Mouse (Mus musculus) hindbrain, embryonic 15.5 days (tissue): Measurements from ENCODE around the gene Otud7a. TPM values are rescaled to one million over a fixed set of nuclear protein-coding genes. Genes with fewer than 3 reads are reported as not detected.

ENCODE experiments used
- ATAC-seq: fragments of 200-750 bp; cut with Nextera tagmentation; 2 replicates; pipeline ENCODE4 v1.8.0; 2017; ENCODE audit warnings: low read depth, moderate number of reproducible peaks, moderate TSS enrichment; ENCODE audit not compliant: low FRiP score
- H3K27ac ChIP-seq: fragments of 300-500 bp; sonication (generic); replicated peaks from 2 replicates; pipeline ENCODE4 v1.5.1; 2015; ENCODE audit warnings: mild to moderate bottlenecking, inconsistent platforms
- H3K27me3 ChIP-seq: fragments of 300-500 bp; sonication (generic); 2 replicates; pipeline ENCODE4 v1.6.1; 2015; ENCODE audit warnings: control low read depth, inconsistent platforms
- H3K36me3 ChIP-seq: fragments of 300-500 bp; sonication (generic); 2 replicates; pipeline ENCODE4 v1.6.1; 2015; ENCODE audit warnings: control low read depth, inconsistent platforms
- H3K4me1 ChIP-seq: fragments of 300-500 bp; sonication (generic); replicated peaks from 2 replicates; pipeline ENCODE4 v1.6.1; 2015; ENCODE audit warnings: control low read depth, inconsistent platforms
- H3K4me2 ChIP-seq: fragments of 300-500 bp; sonication (generic); 2 replicates; pipeline ENCODE4 v1.6.1; 2015; ENCODE audit warnings: moderate library complexity, mild to moderate bottlenecking, inconsistent platforms
- H3K4me3 ChIP-seq: fragments of 300-500 bp; sonication (generic); 2 replicates; pipeline ENCODE4 v1.5.1; 2015; ENCODE audit warnings: mild to moderate bottlenecking, inconsistent platforms
- H3K9ac ChIP-seq: fragments of 300-500 bp; sonication (generic); 2 replicates; pipeline ENCODE4 v1.6.1; 2015; ENCODE audit warnings: inconsistent platforms
- H3K9me3 ChIP-seq: fragments of 300-500 bp; sonication (generic); 2 replicates; pipeline ENCODE4 v1.6.1; 2016; ENCODE audit warnings: control low read depth, inconsistent platforms
- WGBS: fragments of 180-500 bp; shearing (Covaris S2); methylation state at CpG from one replicate; pipeline ENCODE4 v1.1.7; 2015; 5-methylcytosine and 5-hydroxymethylcytosine counted together
- polyA plus RNA-seq: library from polyadenylated mRNA; unstranded; fragments of >200 nt; fragmentation: Nextera tagmentation; extraction: Ambion mirVana; gene quantifications from 2 replicates; pipeline ENCODE4 v1.2.1, GENCODE M21; 2015

Gene Otud7a
- polyA plus RNA-seq, 1 experiment from 2014 or later, result 6.0 TPM

DNA sequence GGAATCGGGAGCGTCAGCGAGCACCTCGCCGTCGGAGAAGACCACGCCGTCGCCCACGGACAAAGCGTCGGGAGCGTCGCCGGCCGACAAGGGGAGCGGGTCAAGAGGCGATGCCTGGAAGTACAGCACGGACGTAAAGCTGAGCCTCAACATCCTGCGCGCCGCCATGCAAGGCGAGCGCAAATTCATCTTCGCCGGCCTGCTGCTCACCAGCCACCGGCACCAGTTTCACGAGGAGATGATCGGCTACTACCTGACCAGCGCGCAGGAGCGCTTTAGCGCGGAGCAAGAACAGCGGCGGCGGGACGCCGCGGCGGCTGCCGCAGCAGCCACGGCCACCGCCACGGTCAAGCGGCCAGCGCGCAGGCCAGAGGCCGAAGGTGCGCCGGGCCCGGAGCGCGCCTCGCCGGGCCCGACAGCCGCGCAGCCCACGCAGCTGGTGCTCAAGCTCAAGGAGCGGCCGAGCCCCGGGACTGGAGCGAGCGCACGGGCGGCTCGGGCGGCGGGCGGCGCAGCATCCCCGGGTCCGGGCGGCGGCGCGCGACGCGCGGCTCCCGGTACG, 313.2 kb downstream of the Otud7a start:
- Histone ChIP-seq H3K4me3 (peak overlapping the region; percentile 44), H3K27ac (no peak overlapping the region), H3K4me1 (peaks cover 45% of the 10 kb centered on the region), H3K9ac (peak overlapping the region; percentile 38), H3K9me3 (no peaks in the 10 kb centered on the region), H3K36me3 (no peaks in the 10 kb centered on the region), H3K4me2 (peak overlapping the region; percentile 69), H3K27me3 (peaks cover 57% of the 10 kb centered on the region)
- ATAC-seq, result no peak
- WGBS, result under 1% methylated on average over 81 of the region's 85 CpGs

DNA sequence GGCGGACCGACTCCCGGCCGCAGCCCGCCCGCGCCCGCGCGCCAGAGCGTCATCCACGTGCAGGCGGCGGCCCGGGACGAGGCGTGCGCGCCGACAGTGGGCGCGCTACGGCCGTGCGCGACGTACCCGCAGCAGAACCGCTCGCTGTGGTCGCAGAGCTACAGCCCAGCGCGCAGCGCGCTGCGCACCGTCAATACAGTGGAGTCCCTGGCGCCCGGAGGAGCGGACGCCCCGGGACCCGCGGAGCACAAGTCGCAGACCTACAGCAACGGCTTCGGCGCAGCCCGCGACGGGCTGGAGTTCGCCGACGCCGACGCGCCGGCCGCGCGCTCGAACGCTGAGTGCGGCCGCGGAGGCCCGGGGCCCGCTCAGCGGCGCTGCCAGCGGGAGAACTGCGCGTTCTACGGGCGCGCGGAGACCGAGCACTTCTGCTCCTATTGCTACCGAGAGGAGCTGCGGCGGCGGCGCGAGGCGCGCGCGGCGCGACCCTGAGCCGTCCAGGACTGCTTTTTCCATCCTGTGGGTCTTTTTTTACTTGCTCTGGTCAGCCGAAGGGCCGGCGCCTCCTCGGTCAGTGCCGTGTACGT, 313.8 kb downstream of the Otud7a start:
- no peaks in the 10 kb centered on the region for H3K9me3 ChIP-seq
- no peak overlapping the region; the same call in 1 of the 2 replicates for H3K27ac ChIP-seq
- H3K4me1 ChIP-seq, result peaks cover 43% of the 10 kb centered on the region
- WGBS, result under 1% methylated on average over 87 of the region's 97 CpGs
- peak overlapping the region; percentile 69 for H3K4me2 ChIP-seq
- peak; percentile 80 for ATAC-seq
- H3K27me3 ChIP-seq, result peaks cover 57% of the 10 kb centered on the region
- peak overlapping the region; percentile 38 for H3K9ac ChIP-seq
- H3K4me3 ChIP-seq, result peak overlapping the region; percentile 44
- no peaks in the 10 kb centered on the region for H3K36me3 ChIP-seq

DNA sequence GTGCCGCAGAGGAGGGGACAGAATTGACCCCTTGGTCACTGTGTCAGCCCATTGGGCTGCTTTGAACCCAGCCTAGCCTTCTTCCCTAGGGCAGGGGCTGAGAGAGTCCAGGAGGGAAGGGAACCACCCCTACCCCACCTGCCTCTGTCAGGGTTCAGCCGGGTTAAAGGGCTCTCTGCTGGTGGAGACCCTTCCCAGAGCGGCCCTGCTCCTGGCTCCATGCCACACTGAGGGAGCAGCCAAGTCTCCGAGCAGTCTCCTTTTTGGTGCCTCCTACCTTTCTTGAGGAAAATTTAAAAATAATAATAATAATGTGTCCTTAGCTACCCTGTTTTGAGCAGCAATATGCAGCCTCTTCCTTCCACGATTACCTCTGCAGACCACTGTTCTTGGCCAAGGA, 315.1 kb downstream of the Otud7a start:
- Histone ChIP-seq H3K4me2 (no peak overlapping the region), H3K27me3 (peaks cover 52% of the 10 kb centered on the region), H3K9me3 (no peaks in the 10 kb centered on the region), H3K27ac (no peak overlapping the region), H3K36me3 (no peaks in the 10 kb centered on the region), H3K9ac (no peak overlapping the region), H3K4me1 (peaks cover 31% of the 10 kb centered on the region), H3K4me3 (no peak overlapping the region)
- 35% methylated on average over 5 of the region's 5 CpGs for WGBS
- ATAC-seq, result no peak

DNA sequence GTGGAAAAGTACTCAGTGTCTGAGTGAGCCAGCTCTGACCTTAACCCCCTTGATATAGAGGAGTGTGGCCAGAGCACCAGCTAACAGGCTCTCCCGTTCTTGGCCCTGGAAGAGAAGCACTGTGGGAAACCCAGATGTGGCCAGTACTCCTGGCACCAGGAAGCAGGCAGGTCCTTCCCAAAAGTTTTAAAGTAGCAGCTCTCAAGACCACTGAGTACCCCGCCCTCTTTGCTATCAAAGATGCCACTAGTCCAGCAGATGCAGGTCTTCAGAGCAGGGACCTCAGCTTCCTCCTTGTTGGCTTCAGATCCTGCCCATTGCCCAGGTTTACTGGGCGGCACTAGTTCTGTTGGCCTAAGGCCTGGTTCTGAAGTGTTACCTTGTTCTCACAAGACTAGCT, 318.0 kb downstream of the Otud7a start:
- no peak for ATAC-seq
- H3K27me3 ChIP-seq, result peaks cover 31% of the 10 kb centered on the region

DNA sequence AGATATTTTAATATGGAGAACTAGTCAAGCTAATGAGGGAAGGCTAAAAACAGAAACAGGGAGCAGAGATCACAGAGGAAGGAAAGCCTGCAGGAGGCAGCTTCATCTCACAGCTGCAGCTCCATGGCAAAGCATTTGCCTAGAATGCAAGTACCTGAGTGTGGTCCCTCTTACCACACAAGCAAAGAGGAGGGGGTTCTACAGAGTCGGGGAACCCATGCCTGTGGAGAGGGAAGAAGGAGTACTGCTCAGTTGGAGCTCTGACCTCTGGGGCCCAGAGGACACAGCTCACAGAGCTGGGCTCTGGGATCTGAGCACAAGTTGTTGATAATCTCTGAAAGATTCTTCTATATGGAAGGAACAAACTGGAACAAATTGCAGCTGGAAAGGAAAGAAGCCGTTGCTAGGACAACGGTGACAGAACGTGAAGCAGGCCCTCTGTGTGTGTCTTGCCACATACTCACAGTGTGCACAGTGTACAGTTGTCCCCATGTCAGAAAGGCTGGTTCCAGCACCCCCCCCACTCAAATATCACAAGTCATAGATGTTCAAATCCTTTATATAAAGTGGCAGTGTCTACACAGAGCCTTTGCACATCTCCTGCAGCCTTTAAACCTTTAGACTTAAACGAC, 324.0 kb downstream of the Otud7a start:
- Histone ChIP-seq H3K27me3 (no peaks in the 10 kb centered on the region), H3K4me3 (no peak overlapping the region), H3K36me3 (no peaks in the 10 kb centered on the region), H3K9ac (no peak overlapping the region), H3K4me2 (no peak overlapping the region), H3K27ac (peak overlapping the region; percentile 45), H3K4me1 (peaks cover 10% of the 10 kb centered on the region), H3K9me3 (no peaks in the 10 kb centered on the region)
- 34% methylated on average over 5 of the region's 5 CpGs for WGBS
- ATAC-seq, result peak; percentile 74

More for the DNA sequence above, 318.0 kb downstream of the Otud7a start:
- H3K4me2 ChIP-seq, result no peak overlapping the region
- WGBS, result 84% methylated on average over 3 of the region's 3 CpGs
- no peaks in the 10 kb centered on the region for H3K9me3 ChIP-seq
- H3K27ac ChIP-seq, result no peak overlapping the region
- H3K4me3 ChIP-seq, result no peak overlapping the region
- H3K36me3 ChIP-seq, result no peaks in the 10 kb centered on the region
- peaks cover 15% of the 10 kb centered on the region for H3K4me1 ChIP-seq
- H3K9ac ChIP-seq, result no peak overlapping the region

DNA sequence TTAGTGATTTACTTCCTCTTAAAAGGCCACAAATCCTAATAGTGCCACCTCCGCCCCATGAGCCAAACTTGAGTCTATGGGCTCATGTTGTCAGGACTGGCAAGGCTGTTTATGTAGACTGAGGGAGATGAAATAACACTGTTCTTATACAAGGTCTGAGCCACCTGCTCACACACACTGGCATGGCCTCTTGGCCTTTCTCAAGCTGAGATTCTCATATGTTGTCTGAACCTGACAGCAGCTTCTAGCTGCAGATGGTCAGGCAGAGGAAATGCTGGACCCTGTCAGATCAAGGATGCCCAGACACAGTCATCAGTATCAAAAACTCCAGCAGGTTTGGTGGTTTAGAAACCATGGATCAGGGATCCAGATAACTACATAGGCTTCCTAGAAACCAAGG, 328.7 kb downstream of the Otud7a start:
- no peak overlapping the region for H3K27ac ChIP-seq
- H3K4me2 ChIP-seq, result no peak overlapping the region
- 100% methylated on average over 1 of the region's 1 CpGs for WGBS
- H3K36me3 ChIP-seq, result no peaks in the 10 kb centered on the region
- H3K4me1 ChIP-seq, result peaks cover 8% of the 10 kb centered on the region
- H3K9ac ChIP-seq, result no peak overlapping the region
- no peaks in the 10 kb centered on the region for H3K27me3 ChIP-seq
- no peak overlapping the region for H3K4me3 ChIP-seq
- no peaks in the 10 kb centered on the region for H3K9me3 ChIP-seq
- no peak for ATAC-seq

DNA sequence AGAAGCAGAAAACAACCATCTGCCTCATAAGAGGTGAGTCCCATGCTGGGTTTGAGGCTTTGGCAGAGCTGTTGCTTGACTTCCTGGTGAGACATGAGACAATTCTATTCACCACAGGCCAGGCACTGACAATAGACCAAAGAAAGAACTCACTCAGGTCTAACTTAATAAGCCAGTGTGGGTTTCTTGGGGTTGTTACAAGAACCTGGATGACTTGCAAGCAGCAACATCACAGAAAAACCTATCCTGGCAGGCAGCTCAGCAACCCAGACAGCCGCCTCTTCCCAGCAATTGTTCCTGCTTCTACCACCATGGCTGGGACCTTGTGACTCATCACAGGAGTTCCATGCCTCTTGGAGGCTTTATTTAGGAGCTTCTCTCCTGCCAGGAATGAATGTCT, 329.7 kb downstream of the Otud7a start:
- Histone ChIP-seq H3K36me3 (no peaks in the 10 kb centered on the region), H3K4me2 (no peak overlapping the region), H3K27me3 (no peaks in the 10 kb centered on the region), H3K4me1 (no peaks in the 10 kb centered on the region), H3K27ac (no peak overlapping the region), H3K9me3 (no peaks in the 10 kb centered on the region), H3K4me3 (no peak overlapping the region), H3K9ac (no peak overlapping the region)
- no peak for ATAC-seq
- WGBS, result 35% methylated on average over 1 of the region's 1 CpGs

DNA sequence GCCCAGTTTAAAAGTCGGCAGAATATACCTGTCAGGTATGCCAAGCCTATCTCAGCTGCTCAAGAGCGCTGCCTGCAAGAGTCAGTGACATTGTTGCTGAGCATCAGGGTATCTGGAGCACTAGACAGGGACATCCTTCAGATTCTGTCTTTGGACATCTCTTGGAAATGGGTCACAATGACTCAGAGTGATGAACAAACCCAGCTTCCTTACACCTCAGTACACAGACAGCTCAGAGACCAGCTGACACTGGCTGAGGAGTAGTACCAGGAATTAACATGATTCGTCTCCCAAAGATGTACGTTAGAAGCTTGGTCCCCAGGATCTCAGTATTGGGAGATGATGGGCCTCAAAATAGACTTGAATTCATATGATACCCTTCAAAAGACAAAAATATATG, 332.8 kb downstream of the Otud7a start:
- Histone ChIP-seq H3K4me3 (no peak overlapping the region), H3K9me3 (no peaks in the 10 kb centered on the region), H3K4me2 (no peak overlapping the region), H3K27me3 (no peaks in the 10 kb centered on the region), H3K9ac (no peak overlapping the region), H3K4me1 (no peaks in the 10 kb centered on the region), H3K36me3 (no peaks in the 10 kb centered on the region), H3K27ac (no peak overlapping the region)
- WGBS, result 93% methylated on average over 4 of the region's 4 CpGs
- ATAC-seq, result no peak

DNA sequence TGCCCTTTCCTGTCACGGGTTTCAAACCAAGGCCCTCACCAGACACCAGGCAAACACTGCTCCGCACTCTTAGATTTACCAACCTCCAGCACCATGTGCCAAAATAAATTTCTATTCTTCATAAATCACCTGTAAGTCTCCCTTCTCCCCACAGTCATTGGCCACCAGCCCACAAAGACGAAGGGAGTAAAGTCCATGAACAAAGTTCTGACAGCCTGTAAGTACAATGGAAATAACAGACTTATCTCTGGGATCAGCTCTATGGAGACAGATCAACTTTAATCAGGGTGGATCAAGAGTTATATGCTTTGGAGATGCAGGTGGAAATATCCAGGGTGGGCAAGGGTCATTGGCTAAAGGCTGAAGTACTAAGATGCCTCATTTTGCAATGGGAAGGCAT, 336.3 kb downstream of the Otud7a start:
- WGBS, result 93% methylated on average over 3 of the region's 3 CpGs
- no peak for ATAC-seq

DNA sequence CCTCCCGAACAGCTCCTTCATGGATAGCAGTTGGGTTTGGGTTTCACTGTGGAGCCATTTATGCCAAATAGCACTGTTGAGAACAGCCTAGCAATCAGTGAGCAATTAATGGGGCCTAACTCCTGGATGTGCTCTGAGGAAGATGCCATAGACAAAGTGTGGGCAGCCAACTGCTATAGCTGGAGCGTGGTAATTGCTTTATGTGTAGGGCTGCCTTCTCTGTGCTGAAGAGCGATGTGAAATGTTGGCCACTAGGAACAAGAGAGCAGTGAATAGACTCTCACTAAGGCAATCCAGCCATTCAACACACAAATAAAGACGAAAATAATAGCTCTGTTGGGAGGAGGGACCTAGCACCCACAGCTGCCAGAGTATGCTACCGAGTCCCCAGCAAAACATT, 345.2 kb downstream of the Otud7a start:
- H3K4me1 ChIP-seq, result no peaks in the 10 kb centered on the region
- no peak overlapping the region for H3K4me3 ChIP-seq
- H3K36me3 ChIP-seq, result no peaks in the 10 kb centered on the region
- H3K9ac ChIP-seq, result no peak overlapping the region
- peak; percentile 34; the same call in 1 of the 2 replicates for ATAC-seq
- H3K27me3 ChIP-seq, result no peaks in the 10 kb centered on the region
- no peaks in the 10 kb centered on the region for H3K9me3 ChIP-seq
- 31% methylated on average over 5 of the region's 5 CpGs for WGBS
- no peak overlapping the region for H3K4me2 ChIP-seq
- no peak overlapping the region for H3K27ac ChIP-seq

More for the DNA sequence above, 336.3 kb downstream of the Otud7a start:
- H3K4me3 ChIP-seq, result no peak overlapping the region
- H3K9ac ChIP-seq, result no peak overlapping the region
- no peak overlapping the region for H3K4me2 ChIP-seq
- H3K36me3 ChIP-seq, result no peaks in the 10 kb centered on the region
- H3K27me3 ChIP-seq, result no peaks in the 10 kb centered on the region
- H3K27ac ChIP-seq, result no peak overlapping the region
- no peaks in the 10 kb centered on the region for H3K4me1 ChIP-seq
- no peaks in the 10 kb centered on the region for H3K9me3 ChIP-seq

DNA sequence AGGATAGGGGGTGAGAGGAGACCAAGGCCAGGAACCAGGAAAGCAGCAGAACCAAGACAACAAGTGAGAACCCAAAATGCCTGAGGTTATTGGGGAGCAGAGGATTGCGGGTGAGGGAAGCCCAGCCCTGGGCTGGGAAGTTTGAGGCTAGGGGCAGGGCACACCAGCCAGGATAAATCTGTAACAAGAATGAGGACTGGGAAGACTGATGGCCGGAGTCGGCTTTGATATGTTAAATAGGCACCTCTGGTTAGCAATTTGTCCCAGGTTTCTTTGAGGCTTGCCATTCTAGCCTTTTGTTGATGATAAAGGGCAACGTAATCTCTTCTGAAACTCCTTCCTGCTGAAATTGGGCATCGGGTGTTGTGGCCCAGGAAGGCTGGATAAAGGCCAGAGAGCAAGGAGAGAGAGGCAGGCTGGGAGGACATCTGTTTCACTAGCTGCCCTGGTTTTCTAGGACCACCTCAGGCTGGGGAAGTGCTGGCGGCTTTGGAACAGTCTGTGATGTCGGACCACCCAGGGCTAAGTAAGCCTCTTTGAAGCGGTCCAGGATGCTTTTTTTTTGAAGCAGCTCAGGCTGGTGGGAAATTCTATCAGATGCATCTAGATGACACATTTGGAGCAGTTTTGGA, 351.6 kb downstream of the Otud7a start:
- no peak overlapping the region for H3K4me3 ChIP-seq
- H3K4me2 ChIP-seq, result no peak overlapping the region
- H3K9me3 ChIP-seq, result no peaks in the 10 kb centered on the region
- peaks cover 8% of the 10 kb centered on the region; the same call in 1 of the 2 replicates for H3K4me1 ChIP-seq
- ATAC-seq, result no peak
- H3K27me3 ChIP-seq, result no peaks in the 10 kb centered on the region
- 10% methylated on average over 8 of the region's 8 CpGs for WGBS
- H3K27ac ChIP-seq, result no peak overlapping the region
- H3K36me3 ChIP-seq, result no peaks in the 10 kb centered on the region
- H3K9ac ChIP-seq, result no peak overlapping the region

DNA sequence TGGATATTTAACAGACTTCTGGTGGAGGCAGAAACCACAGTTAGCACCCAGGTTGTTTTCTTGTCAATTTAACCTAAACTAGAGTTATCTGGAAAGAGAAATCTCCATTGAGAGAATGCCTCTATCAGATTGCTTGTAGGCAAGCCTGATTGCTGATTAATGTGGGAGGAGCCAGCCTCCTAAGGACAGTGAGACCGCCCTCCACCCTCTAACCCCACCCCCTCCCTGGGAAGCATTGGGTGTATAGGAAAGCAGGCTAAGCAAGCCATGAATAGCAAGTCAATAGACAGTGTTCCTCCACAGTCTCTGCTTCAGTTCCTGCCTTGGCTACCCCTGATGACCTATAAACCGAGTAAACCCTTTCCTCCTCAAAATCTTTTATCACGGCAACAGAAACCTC, 353.9 kb downstream of the Otud7a start:
- WGBS, result 79% methylated on average over 3 of the region's 3 CpGs
- H3K4me1 ChIP-seq, result peaks cover 8% of the 10 kb centered on the region; the same call in 1 of the 2 replicates
- no peak for ATAC-seq

More for the DNA sequence above, 353.9 kb downstream of the Otud7a start:
- Histone ChIP-seq H3K27me3 (no peaks in the 10 kb centered on the region), H3K27ac (no peak overlapping the region), H3K9ac (no peak overlapping the region), H3K9me3 (no peaks in the 10 kb centered on the region), H3K36me3 (no peaks in the 10 kb centered on the region), H3K4me2 (no peak overlapping the region), H3K4me3 (no peak overlapping the region)
